Mouse (Mus musculus) G1E (cell line): ENCODE measurements around the gene Ptn. TPM values are rescaled to one million over a fixed set of nuclear protein-coding genes. Genes with fewer than 3 reads are reported as not detected.

Source experiments
- ATAC-seq: 2 replicates; pipeline ENCODE4 v1.8.0; 2016; ENCODE audit warnings: mild to moderate bottlenecking; ENCODE audit not compliant: insufficient number of reproducible peaks, poor library complexity, low FRiP score, severe bottlenecking; ENCODE audit errors: extremely low read depth
- DNase-seq: peaks from one replicate; pipeline ENCODE4 v3.0.0; 2012; ENCODE audit warnings: low spot score
- H3K27me3 ChIP-seq: 2 replicates; pipeline ENCODE4 v1.6.1; 2012; ENCODE audit warnings: mild to moderate bottlenecking, low read length, inconsistent platforms; ENCODE audit not compliant: insufficient read depth
- H3K36me3 ChIP-seq: replicated peaks from 2 replicates; pipeline ENCODE3; 2012; ENCODE audit warnings: mild to moderate bottlenecking, inconsistent platforms
- H3K4me1 ChIP-seq: 2 replicates; pipeline ENCODE4 v1.6.1; 2012; ENCODE audit warnings: low read depth, low read length, inconsistent platforms, mixed read lengths; ENCODE audit not compliant: insufficient read depth
- H3K4me3 ChIP-seq: 2 replicates; pipeline ENCODE4 v1.5.1; 2012; ENCODE audit warnings: low read depth, mild to moderate bottlenecking, inconsistent platforms, low read length, moderate library complexity, mixed read lengths
- H3K9me3 ChIP-seq: replicated peaks from 2 replicates; pipeline ENCODE4 v1.6.1; 2012; ENCODE audit warnings: inconsistent platforms
- CTCF ChIP-seq: IDR thresholded peaks from 2 replicates; pipeline ENCODE4 v1.5.1; 2012; ENCODE audit warnings: low read depth, low read length, inconsistent platforms, mixed read lengths
- GATA1 ChIP-seq: IDR thresholded peaks from 2 replicates; pipeline ENCODE4 v1.6.1; 2012; ENCODE audit warnings: borderline replicate concordance, low read length, inconsistent platforms, mixed read lengths
- GATA2 ChIP-seq: IDR thresholded peaks from 2 replicates; pipeline ENCODE4 v1.6.1; 2012; ENCODE audit warnings: low read depth, low read length, inconsistent platforms, borderline replicate concordance
- POLR2AphosphoS5 ChIP-seq: IDR thresholded peaks from 2 replicates; pipeline ENCODE4 v1.6.1; 2012; ENCODE audit warnings: low read depth, low read length, inconsistent platforms; ENCODE audit not compliant: insufficient replicate concordance
- TAL1 ChIP-seq: conservative IDR thresholded peaks from 2 replicates; pipeline ENCODE4 v1.6.1; 2012; ENCODE audit warnings: low read depth, low read length, inconsistent platforms, mixed read lengths
- polyA plus RNA-seq: library from polyadenylated mRNA; stranded (reverse); fragments of >175 nt; gene quantifications from 2 replicates; pipeline ENCODE4 v1.2.3, GENCODE M21; 2012
- total RNA-seq, 2 experiments: library from RNA; stranded (forward) in 1 of 2; stranded (reverse) in 1 of 2; fragments of 200-1000 nt in 1 of 2; fragments of >200 nt in 1 of 2; fragmentation: Nextera tagmentation in 1 of 2; gene quantifications; 2 replicates each; pipeline ENCODE4 v1.2.3; 2014 to 2017

Gene Ptn
- total and polyA plus RNA-seq, 3 experiments = not detected

DNA sequence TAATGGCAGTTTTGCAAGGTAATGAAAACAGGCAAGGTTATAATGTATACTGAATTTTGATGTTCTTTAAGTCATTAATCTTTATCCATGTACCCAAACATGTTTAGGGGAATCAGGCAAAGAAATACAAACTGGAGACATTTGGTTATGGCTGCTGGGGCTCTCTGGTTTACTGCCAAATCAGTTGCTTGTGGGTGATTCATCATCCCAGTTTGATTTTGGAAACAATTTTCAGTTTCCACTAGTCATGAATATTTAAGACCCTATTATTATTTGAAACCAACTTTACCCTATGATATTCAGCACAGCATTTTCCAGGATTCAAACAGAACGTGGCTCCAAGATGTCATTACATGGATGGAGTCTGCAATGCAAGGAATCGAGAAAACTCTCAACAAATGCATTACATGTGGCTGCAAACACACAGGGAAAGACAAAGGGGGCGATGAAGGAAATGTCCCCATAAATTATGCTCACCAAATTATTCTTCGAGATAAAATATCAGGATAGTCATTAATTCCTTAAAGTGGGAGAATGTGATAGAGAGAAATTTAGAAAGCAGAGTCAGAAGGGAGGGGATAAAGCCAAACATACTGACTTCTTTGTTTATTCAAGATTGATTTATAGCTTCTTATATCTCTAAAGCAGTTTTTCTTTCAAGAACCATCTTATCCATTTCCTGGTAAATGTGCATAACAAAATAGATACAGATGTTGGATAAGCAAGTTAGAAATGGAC, 8.4 kb upstream of the Ptn start:
- no peaks in the 10 kb centered on the region for H3K9me3 ChIP-seq
- TF ChIP-seq POLR2AphosphoS5 = no peak
- no peak for ATAC-seq

DNA sequence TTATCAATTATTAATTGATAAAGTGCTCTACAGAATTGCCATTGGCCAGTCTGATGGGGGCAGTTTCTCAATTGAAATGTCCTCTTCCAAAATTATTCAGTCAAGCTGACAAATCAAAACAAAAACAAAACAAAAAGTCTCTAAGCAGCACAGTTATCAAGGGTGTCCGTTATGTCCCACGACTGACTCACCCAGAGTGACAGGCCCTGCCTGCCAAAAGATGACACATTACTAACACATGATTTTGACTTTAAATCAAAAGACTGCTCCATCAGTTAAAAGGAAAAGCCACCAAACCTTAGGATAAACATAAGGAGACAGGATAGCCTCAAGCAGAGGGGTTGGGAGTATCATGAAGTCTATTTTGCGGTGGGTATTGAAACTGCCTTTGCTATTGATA, 6.6 kb upstream of the Ptn start:
- Histone ChIP-seq H3K9me3 (no peaks in the 10 kb centered on the region), H3K4me3 (no peak overlapping the region), H3K36me3 (no peaks in the 10 kb centered on the region), H3K27me3 (no peaks in the 10 kb centered on the region), H3K4me1 (no peaks in the 10 kb centered on the region)
- ATAC-seq (no peak), DNase-seq (no peak)
- TF ChIP-seq POLR2AphosphoS5 (no peak), GATA2 (no peak), GATA1 (no peak), CTCF (no peak), TAL1 (no peak)

More for the DNA sequence above, 8.4 kb upstream of the Ptn start:
- Histone ChIP-seq H3K4me3 (no peak overlapping the region), H3K36me3 (no peaks in the 10 kb centered on the region), H3K4me1 (no peaks in the 10 kb centered on the region), H3K27me3 (no peaks in the 10 kb centered on the region)
- DNase-seq = no peak

DNA sequence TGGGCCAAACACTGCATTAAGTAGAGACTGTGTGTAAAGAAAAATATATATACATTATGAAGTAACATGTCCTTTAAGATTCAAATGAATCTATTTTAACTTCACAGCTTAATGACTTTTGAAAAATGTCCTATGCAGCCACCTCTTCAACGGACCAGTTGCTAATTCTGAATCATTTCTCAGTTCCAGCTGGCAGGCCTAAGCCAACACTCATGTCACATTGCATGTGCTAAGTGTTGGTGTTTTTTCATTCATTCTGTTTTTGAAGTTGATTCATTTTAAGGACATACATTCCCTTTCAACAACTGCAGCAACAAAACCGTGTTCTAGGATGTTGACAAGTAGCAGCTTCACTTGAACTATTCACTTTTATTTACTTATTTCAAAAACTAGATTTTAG, 6.0 kb upstream of the Ptn start:
- H3K4me1 ChIP-seq = no peaks in the 10 kb centered on the region
- H3K27me3 ChIP-seq = no peaks in the 10 kb centered on the region
- ATAC-seq = no peak
- no peak overlapping the region for H3K4me3 ChIP-seq
- DNase-seq = no peak
- TF ChIP-seq GATA2 = no peak
- TF ChIP-seq TAL1 = no peak
- no peak for TF ChIP-seq POLR2AphosphoS5
- TF ChIP-seq CTCF = no peak
- no peak for TF ChIP-seq GATA1
- no peaks in the 10 kb centered on the region for H3K9me3 ChIP-seq
- H3K36me3 ChIP-seq = no peaks in the 10 kb centered on the region

DNA sequence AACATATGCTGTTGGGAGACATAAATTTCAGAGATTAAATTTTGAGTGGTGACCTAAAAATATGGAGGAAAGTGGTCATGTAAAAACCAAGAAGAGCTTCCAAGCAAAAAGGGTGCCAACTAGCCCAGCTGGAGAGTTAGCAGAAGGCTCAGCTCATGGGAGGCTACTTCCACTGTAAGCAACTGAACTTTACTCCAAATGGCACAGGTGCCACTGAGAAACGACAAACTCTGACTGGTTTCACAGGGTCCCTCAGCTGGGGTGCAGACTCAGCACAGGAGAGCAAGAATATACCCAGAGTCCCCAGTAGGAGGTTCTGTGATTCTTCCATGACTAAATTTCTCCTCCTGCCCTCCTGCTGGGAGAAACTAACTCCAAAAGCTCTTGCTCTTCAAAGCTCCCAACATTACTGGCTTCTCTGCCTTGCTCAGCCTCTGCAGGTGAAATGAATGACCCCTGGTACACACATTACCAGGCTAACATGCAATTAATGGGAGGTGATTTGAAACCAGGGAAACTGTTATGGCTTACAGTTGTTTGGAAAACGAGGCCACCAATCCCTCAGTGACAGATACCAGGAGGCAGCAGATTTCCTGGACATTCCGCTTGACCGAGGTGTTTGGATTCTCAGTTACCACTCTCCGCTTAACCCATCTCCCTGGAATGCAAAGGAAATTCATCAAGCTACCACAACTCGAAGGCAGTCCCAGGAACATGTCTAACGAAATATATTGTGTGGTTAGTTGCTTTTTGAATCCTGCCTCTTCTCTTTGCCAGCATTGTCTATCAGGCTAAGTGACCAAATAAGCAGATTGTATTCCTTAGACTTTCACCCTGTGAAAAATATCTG, 2.9 kb upstream of the Ptn start:
- no peak for DNase-seq
- TF ChIP-seq TAL1 (no peak), GATA1 (no peak), CTCF (no peak), POLR2AphosphoS5 (no peak), GATA2 (no peak)
- H3K9me3 ChIP-seq = no peaks in the 10 kb centered on the region
- no peak overlapping the region for H3K4me3 ChIP-seq
- H3K27me3 ChIP-seq = no peaks in the 10 kb centered on the region
- no peak for ATAC-seq
- H3K36me3 ChIP-seq = no peaks in the 10 kb centered on the region
- H3K4me1 ChIP-seq = no peaks in the 10 kb centered on the region

DNA sequence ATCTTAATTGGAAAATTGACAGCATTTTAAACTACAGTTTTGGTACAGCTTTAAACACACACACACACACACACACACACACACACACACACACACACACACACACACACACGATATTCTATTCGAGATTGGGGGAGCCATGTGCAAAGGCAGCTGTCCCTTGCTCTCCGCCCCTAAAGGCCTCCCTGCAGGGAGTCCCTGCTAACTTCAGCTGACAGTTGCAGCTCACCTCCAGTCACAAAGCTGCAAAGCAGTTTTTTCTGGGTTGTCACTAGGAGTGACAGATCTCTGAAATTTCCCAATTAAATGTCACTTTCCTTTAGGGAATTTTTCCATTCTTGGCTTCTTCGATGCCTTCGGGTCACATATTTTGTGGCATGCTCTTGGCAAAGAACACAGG, 428 bp upstream of the Ptn start:
- Histone ChIP-seq H3K4me3 (no peak overlapping the region), H3K27me3 (no peaks in the 10 kb centered on the region), H3K9me3 (no peaks in the 10 kb centered on the region), H3K4me1 (no peaks in the 10 kb centered on the region), H3K36me3 (no peaks in the 10 kb centered on the region)
- no peak for ATAC-seq
- no peak for TF ChIP-seq GATA1
- TF ChIP-seq CTCF = no peak
- no peak for TF ChIP-seq POLR2AphosphoS5
- TF ChIP-seq TAL1 = no peak
- no peak for TF ChIP-seq GATA2
- no peak for DNase-seq

DNA sequence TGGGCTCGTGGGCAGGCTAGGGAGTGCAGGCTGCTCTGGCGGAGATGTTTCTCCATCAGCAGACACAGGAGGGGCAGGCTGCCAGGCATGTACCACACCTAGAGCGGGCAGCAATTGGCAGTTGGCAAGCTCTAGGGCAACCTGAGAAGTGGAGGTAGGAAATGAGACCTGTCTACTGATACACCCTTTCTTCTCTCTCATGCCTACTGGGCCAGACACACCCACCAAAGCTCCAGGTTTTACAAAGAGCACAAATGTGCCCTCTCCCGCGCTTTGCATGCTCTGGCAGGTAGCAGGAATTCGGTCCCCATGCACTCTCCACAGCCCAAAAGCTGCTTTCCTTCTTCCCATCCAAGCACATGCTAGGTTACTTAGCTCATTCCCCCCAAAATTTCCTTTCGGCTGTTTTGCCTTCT, 701 bp downstream of the Ptn start:
- H3K36me3 ChIP-seq = no peaks in the 10 kb centered on the region
- no peak for TF ChIP-seq TAL1
- no peak for TF ChIP-seq GATA2
- TF ChIP-seq GATA1 = no peak
- TF ChIP-seq POLR2AphosphoS5 = no peak
- TF ChIP-seq CTCF = no peak
- no peaks in the 10 kb centered on the region for H3K9me3 ChIP-seq
- ATAC-seq (no peak), DNase-seq (no peak)
- H3K4me3 ChIP-seq = no peak overlapping the region
- no peaks in the 10 kb centered on the region for H3K27me3 ChIP-seq
- no peaks in the 10 kb centered on the region for H3K4me1 ChIP-seq
